Mouse (Mus musculus) bone marrow macrophage, adult 2 months (primary cell): ENCODE measurements around the gene Pygb.

ENCODE experiments used
- CTCF ChIP-seq: IDR thresholded peaks from 2 replicates; pipeline ENCODE4 v1.5.1; 2012; ENCODE audit warnings: low read depth, mild to moderate bottlenecking, low read length, moderate library complexity
- POLR2A ChIP-seq: IDR thresholded peaks from 2 replicates; pipeline ENCODE4 v1.6.1; 2012; ENCODE audit warnings: mild to moderate bottlenecking, low read depth, low read length, borderline replicate concordance

- TF ChIP-seq POLR2A (no peak), CTCF (no peak)
Measured at GRCm38 (mm10) chr2:150750129-150750979, 36.2 kb upstream of the Pygb start.
